Mouse (Mus musculus) left cerebral cortex, adult 9 months (tissue): ENCODE measurements around the gene Agps.
"Not testable (repeated sequence)": the region's sequence is repeated elsewhere in the genome, so short reads cannot be mapped to it uniquely, and the experiment has no call there.

Source experiments
- DNase-seq, 2 experiments: peaks; one replicate each; pipeline ENCODE4 v3.0.0; 2022; ENCODE audit warnings: low spot score in 2 of 2

Gene Agps

GRCm38 (mm10) chr2:75929786-75930444 is 97.9 kb downstream of the Agps start:
- DNase-seq, result no peak

DNA sequence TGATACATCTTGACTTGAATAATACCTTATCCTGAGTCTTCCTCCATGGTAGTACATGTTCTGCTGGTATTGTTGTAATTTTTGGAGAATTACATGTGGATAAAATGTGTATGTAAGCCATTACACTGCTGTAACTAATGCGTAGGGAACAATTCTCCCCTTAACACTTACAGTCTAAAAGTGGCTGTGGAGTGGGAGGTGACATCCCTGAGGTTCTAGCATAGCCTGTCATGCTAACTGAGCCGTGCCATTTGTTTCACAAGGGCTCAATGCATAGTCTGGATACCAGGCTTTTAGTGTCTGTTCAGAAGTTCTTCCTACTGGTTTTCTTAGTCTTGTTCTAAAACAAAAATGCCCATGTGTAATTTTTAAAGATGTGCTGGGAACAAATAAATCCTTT is 99.0 kb downstream of the Agps start:
- DNase-seq, result peak in 1 of 2 experiments; percentile 39

GRCm38 (mm10) chr2:75933541-75933940 is 101.6 kb downstream of the Agps start:
- DNase-seq, result no peak

GRCm38 (mm10) chr2:75936685-75937084 is 104.7 kb downstream of the Agps start:
- not testable (repeated sequence) for DNase-seq

- DNase-seq, result not testable (repeated sequence)
These were observed 105.6 kb downstream of the Agps start for GRCm38 (mm10) chr2:75937520-75938116.

DNA sequence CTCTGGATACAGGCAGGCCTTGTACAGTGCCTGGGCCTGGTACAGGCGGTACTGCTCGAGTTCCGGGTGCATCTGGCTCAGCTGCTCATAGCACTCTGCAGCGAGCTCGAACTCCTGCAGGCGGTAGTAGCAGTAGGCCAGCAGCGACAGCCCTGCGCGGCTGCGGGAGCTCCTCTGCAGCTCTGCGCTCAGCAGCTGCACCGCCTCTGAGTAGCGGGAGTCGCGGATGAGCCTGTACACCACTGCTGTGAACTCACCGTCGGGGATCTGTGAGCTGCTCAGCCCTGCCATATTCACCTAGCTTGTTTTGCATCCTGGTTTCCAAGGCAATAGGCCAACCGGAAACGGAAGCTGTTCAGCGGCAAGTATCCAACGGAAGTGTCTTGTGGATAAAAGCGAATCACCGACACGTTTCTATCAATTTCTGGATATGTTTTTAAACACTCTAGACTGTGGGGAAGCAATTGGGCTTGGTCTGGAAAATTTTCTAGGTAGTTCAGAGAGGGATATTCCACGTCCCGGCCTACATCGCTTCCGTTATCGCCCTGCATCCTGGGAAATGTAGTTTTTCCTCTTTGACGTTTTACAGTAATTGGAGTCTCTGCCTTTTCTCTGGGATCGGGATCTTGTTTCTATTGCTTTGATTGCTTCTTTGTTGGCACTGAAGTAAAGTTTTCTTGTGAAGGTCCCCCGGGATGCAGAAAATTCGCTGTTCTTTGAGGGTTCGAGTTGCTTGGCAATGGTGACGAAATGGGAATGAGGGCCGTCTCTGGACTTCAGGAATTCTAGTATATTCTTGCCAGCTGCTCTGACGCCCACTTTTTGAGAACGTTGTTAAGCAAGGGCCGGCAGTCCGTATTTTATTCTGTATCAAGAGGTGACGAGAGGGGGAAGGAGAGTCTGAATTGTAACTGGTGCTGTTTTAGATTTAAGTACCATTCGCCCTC is 106.4 kb downstream of the Agps start, which contains the start of gene Ttc30b:
Gene Ttc30b, minus strand, starts transcription at position 469 of the 947 bp plus-strand sequence.
- peak; percentile 42 to 78 for DNase-seq

- DNase-seq, result no peak
These were observed 118.7 kb downstream of the Agps start for GRCm38 (mm10) chr2:75950685-75951084.

DNA sequence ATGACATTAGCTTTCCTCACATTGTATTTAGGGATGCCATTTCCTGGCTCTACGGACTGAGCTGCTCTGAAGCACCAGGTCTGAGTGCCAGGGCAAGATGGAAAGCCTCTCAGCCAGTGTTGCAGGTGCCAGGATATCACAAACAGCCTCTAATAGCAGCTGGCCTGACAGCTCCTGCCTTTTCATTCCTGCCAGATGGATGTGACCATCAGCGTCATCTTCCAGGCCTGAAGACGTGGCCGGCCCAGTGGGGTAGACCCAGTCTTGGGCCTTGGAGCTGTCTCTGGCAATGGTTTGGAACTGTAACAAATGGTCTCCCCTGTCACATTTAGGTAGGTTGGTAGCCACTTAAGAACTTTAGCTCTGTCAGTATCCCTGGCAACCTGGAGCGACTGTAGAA is 121.3 kb downstream of the Agps start:
- DNase-seq, result no peak

- no peak for DNase-seq
These were observed 123.7 kb downstream of the Agps start for GRCm38 (mm10) chr2:75955709-75956108.

- DNase-seq, result no peak
These were observed 127.3 kb downstream of the Agps start for GRCm38 (mm10) chr2:75959183-75959849.

GRCm38 (mm10) chr2:75959850-75960365 is 127.9 kb downstream of the Agps start:
- no peak for DNase-seq

- DNase-seq, result peak in 1 of 2 experiments; percentile 46
These were observed 128.7 kb downstream of the Agps start for GRCm38 (mm10) chr2:75960366-75961330.

GRCm38 (mm10) chr2:75963211-75963840 is 131.3 kb downstream of the Agps start:
- no peak for DNase-seq

DNA sequence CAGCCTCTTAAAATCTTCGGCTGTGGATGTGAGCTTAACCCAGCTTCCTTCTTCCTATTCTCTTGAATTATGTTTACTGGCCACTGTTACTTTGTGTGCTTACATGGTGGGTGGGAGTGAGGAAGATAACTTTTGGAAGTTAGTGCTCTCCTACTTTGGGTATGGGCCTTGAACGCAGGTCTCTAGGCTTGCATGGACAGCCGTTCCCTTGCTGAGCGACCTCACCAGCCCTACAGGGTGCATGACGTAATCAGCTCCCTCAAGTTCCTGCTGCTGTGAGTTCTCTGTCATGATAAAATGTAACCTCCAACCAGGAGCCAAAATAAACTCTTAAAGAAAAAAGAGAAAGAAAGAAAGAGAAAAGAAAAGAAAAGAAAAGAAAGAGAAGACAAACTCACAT is 132.1 kb downstream of the Agps start:
- no peak for DNase-seq

DNA sequence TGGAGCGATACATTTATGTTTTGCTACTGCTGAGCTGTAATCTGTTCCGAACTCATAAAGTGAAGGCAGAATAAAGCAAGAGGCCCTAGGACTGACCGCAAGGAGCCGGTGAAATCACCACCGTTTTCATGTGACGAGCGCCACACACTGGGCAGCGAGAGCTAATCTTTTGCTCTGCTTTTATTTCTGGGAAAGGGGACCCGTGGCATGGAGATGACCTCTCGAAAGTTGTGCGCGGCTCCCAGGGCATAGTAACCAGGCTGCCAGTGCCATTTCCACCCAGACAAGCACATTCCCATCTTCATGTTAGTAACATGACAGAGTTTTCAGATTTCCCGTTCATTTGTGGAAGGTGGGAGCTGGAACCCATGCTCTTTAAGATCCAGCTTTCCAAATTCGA is 132.5 kb downstream of the Agps start:
- DNase-seq, result peak in 1 of 2 experiments; percentile 46

GRCm38 (mm10) chr2:75964972-75965371 is 133.0 kb downstream of the Agps start:
- DNase-seq, result peak in 1 of 2 experiments; percentile 86

GRCm38 (mm10) chr2:75974131-75974530 is 142.2 kb downstream of the Agps start:
- DNase-seq, result no peak

DNA sequence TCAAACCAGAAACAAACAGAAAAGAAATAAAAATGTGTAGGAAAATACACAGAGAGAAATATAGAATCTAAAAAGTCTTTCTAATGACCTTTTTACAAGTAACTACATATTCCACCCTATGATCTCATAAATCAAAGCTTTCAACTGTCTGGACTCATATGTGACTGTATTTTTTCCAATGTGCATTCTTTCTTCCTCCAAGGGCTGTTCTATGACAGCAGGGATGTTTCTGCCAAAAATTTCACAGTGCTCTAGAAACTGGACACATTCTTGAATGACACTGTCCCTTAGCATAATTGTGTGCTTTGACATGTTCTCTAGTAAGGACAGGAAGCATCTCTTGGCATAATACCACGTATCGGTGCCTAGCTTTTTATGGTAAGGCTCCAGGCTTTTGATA is 144.1 kb downstream of the Agps start:
- DNase-seq, result not testable (repeated sequence)

DNA sequence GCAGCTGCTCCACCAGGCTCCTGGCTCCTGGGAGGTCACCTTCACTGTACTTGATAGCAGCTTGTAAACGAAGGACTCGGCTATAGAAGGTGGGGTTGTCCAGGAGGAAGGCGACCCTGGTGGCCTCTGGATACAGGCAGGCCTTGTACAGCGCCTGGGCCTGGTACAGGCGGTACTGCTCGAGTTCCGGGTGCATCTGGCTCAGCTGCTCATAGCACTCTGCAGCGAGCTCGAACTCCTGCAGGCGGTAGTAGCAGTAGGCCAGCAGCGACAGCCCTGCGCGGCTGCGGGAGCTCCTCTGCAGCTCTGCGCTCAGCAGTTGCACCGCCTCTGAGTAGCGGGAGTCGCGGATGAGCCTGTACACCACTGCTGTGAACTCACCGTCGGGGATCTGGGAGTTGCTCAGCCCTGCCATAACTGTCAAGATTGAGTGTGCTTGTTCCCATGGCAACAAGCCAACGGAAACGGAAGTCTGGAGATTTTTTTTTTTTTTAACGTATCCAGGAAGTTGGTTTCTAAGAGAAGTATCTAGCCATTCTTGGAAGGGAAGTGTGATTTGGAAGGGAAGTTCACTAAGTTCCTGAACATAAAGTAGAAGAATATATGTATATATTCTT is 145.9 kb downstream of the Agps start, which contains the start of gene Ttc30a2:
Gene Ttc30a2, minus strand, starts transcription at position 419 of the 617 bp plus-strand sequence.
- not testable (repeated sequence) for DNase-seq
